Mouse (Mus musculus): ENCODE measurements at regions not wholly inside any gene's neighbourhood (a gene's known extent, or its start where the extent isn't known, plus 50 kb on each side); places are given as distances from the start of the nearest gene placed in this dataset.
A peak's percentile ranks its signal among the peaks of the same experiment; 100 is the strongest.

- peak; percentile 51; the same call in 1 of the 2 replicates for TF ChIP-seq CTCF (IDR thresholded peaks at IDR 0.05; ENCODE audit: extremely low read depth, insufficient read length, insufficient replicate concordance, low read depth, low read length)
- no peak for TF ChIP-seq POLR2A (IDR thresholded peaks at IDR 0.05; ENCODE audit: low read depth, low read length)
- WGBS = 69% methylated on average over 6 of the region's 6 CpGs
Measured at GRCm38 (mm10) chr4:114688973-114689371, 132.6 kb upstream of the Gm12830 start.

GRCm38 (mm10) chr4:114705586-114705985, 115.9 kb upstream of the Gm12830 start:
- TF ChIP-seq CTCF (IDR thresholded peaks at IDR 0.05; ENCODE audit: extremely low read depth, insufficient read length, insufficient replicate concordance, low read depth, low read length) = no peak
- TF ChIP-seq POLR2A (IDR thresholded peaks at IDR 0.05; ENCODE audit: low read depth, low read length) = no peak
- WGBS = 66% methylated on average over 4 of the region's 4 CpGs
- no peaks in the 10 kb centered on the region for H3K27me3 ChIP-seq (ENCODE audit: control insufficient read depth, insufficient read depth, low read length)
- no peak overlapping the region for H3K27ac ChIP-seq (ENCODE audit: insufficient read depth, low read depth, low read length)
- H3K4me1 ChIP-seq (ENCODE audit: control insufficient read depth, insufficient read depth, insufficient read length, low read length) = no peaks in the 10 kb centered on the region
- H3K4me3 ChIP-seq (ENCODE audit: low read depth, low read length) = no peak overlapping the region
- no peaks in the 10 kb centered on the region for H3K36me3 ChIP-seq (ENCODE audit: control insufficient read depth, insufficient read depth, low read length)

More at GRCm38 (mm10) chr4:114688973-114689371, 132.6 kb upstream of the Gm12830 start:
- Histone ChIP-seq H3K4me3 (ENCODE audit: low read depth, low read length) (no peak overlapping the region), H3K27me3 (ENCODE audit: control insufficient read depth, insufficient read depth, low read length) (no peaks in the 10 kb centered on the region), H3K4me1 (ENCODE audit: control insufficient read depth, insufficient read depth, insufficient read length, low read length) (no peaks in the 10 kb centered on the region), H3K36me3 (ENCODE audit: control insufficient read depth, insufficient read depth, low read length) (no peaks in the 10 kb centered on the region), H3K27ac (ENCODE audit: insufficient read depth, low read depth, low read length) (no peak overlapping the region)

GRCm38 (mm10) chr4:114710182-114710909, 111.2 kb upstream of the Gm12830 start:
- TF ChIP-seq POLR2A (IDR thresholded peaks at IDR 0.05; ENCODE audit: low read depth, low read length) (no peak), CTCF (IDR thresholded peaks at IDR 0.05; ENCODE audit: extremely low read depth, insufficient read length, insufficient replicate concordance, low read depth, low read length) (no peak)
- Histone ChIP-seq H3K27ac (ENCODE audit: insufficient read depth, low read depth, low read length) (no peak overlapping the region), H3K4me3 (ENCODE audit: low read depth, low read length) (no peak overlapping the region), H3K27me3 (ENCODE audit: control insufficient read depth, insufficient read depth, low read length) (no peaks in the 10 kb centered on the region), H3K36me3 (ENCODE audit: control insufficient read depth, insufficient read depth, low read length) (no peaks in the 10 kb centered on the region), H3K4me1 (ENCODE audit: control insufficient read depth, insufficient read depth, insufficient read length, low read length) (no peaks in the 10 kb centered on the region)
- 83% methylated on average over 3 of the region's 3 CpGs for WGBS

- Histone ChIP-seq H3K4me3 (ENCODE audit: low read depth, low read length) (no peak overlapping the region), H3K27me3 (ENCODE audit: control insufficient read depth, insufficient read depth, low read length) (no peaks in the 10 kb centered on the region), H3K36me3 (ENCODE audit: control insufficient read depth, insufficient read depth, low read length) (no peaks in the 10 kb centered on the region), H3K4me1 (ENCODE audit: control insufficient read depth, insufficient read depth, insufficient read length, low read length) (no peaks in the 10 kb centered on the region), H3K27ac (ENCODE audit: insufficient read depth, low read depth, low read length) (no peak overlapping the region)
- TF ChIP-seq CTCF (IDR thresholded peaks at IDR 0.05; ENCODE audit: extremely low read depth, insufficient read length, insufficient replicate concordance, low read depth, low read length) (no peak), POLR2A (IDR thresholded peaks at IDR 0.05; ENCODE audit: low read depth, low read length) (no peak)
- 62% methylated on average over 3 of the region's 3 CpGs for WGBS
Measured at GRCm38 (mm10) chr4:114711082-114711481, 110.4 kb upstream of the Gm12830 start.

GRCm38 (mm10) chr4:114712005-114712665, 109.4 kb upstream of the Gm12830 start:
- Histone ChIP-seq H3K27ac (ENCODE audit: insufficient read depth, low read depth, low read length) (no peak overlapping the region), H3K27me3 (ENCODE audit: control insufficient read depth, insufficient read depth, low read length) (no peaks in the 10 kb centered on the region), H3K4me1 (ENCODE audit: control insufficient read depth, insufficient read depth, insufficient read length, low read length) (no peaks in the 10 kb centered on the region), H3K4me3 (ENCODE audit: low read depth, low read length) (no peak overlapping the region), H3K36me3 (ENCODE audit: control insufficient read depth, insufficient read depth, low read length) (no peaks in the 10 kb centered on the region)
- TF ChIP-seq CTCF (IDR thresholded peaks at IDR 0.05; ENCODE audit: extremely low read depth, insufficient read length, insufficient replicate concordance, low read depth, low read length) = no peak
- no peak for TF ChIP-seq POLR2A (IDR thresholded peaks at IDR 0.05; ENCODE audit: low read depth, low read length)
- 38% methylated on average over 7 of the region's 7 CpGs for WGBS

- H3K36me3 ChIP-seq (ENCODE audit: control insufficient read depth, insufficient read depth, low read length) = no peaks in the 10 kb centered on the region
- WGBS = 45% methylated on average over 4 of the region's 4 CpGs
- H3K4me3 ChIP-seq (ENCODE audit: low read depth, low read length) = no peak overlapping the region
- H3K4me1 ChIP-seq (ENCODE audit: control insufficient read depth, insufficient read depth, insufficient read length, low read length) = no peaks in the 10 kb centered on the region
- H3K27me3 ChIP-seq (ENCODE audit: control insufficient read depth, insufficient read depth, low read length) = no peaks in the 10 kb centered on the region
- no peak overlapping the region for H3K27ac ChIP-seq (ENCODE audit: insufficient read depth, low read depth, low read length)
- TF ChIP-seq POLR2A (IDR thresholded peaks at IDR 0.05; ENCODE audit: low read depth, low read length) = no peak
- TF ChIP-seq CTCF (IDR thresholded peaks at IDR 0.05; ENCODE audit: extremely low read depth, insufficient read length, insufficient replicate concordance, low read depth, low read length) = no peak
Measured at GRCm38 (mm10) chr4:114712921-114713527, 108.5 kb upstream of the Gm12830 start.

- Histone ChIP-seq H3K36me3 (ENCODE audit: control insufficient read depth, insufficient read depth, low read length) (no peaks in the 10 kb centered on the region), H3K4me3 (ENCODE audit: low read depth, low read length) (no peak overlapping the region), H3K27ac (ENCODE audit: insufficient read depth, low read depth, low read length) (no peak overlapping the region), H3K27me3 (ENCODE audit: control insufficient read depth, insufficient read depth, low read length) (no peaks in the 10 kb centered on the region), H3K4me1 (ENCODE audit: control insufficient read depth, insufficient read depth, insufficient read length, low read length) (no peaks in the 10 kb centered on the region)
- no peak for TF ChIP-seq CTCF (IDR thresholded peaks at IDR 0.05; ENCODE audit: extremely low read depth, insufficient read length, insufficient replicate concordance, low read depth, low read length)
- no peak for TF ChIP-seq POLR2A (IDR thresholded peaks at IDR 0.05; ENCODE audit: low read depth, low read length)
- WGBS = 64% methylated on average over 2 of the region's 2 CpGs
Measured at GRCm38 (mm10) chr4:114716703-114717102, 104.8 kb upstream of the Gm12830 start.
